Mouse (Mus musculus): Measurements from ENCODE around the gene Pls3. TPM values are rescaled to one million over a fixed set of nuclear protein-coding genes. Genes with fewer than 3 reads are reported as not detected.

The Pls3 gene
- total RNA-seq (2021) (10 to 100 TPM; 63.4 to 69.1 TPM), polyA plus RNA-seq (2012; rRNA removed) (3.0 and 3.4 TPM in 2 replicates)
- long read RNA-seq, transcript Pls3-201 (16 exons, 3,242 nt), result minor isoform, 5 of 63 reads
- long read RNA-seq, transcript Pls3-204 (16 exons, 3,149 nt), result major isoform, 49 of 63 reads
- long read RNA-seq, partial matches to known transcripts, result 5 of 63 reads
- long read RNA-seq, other reads (novel, unspliced or antisense), result 1 of 63 reads

GRCm38 (mm10) chrX:75874332-75875291, at the start of gene Pls3:
Gene Pls3, minus strand, starts transcription at chrX:75875182.
- peak; percentile 91 for DNase-seq

DNA sequence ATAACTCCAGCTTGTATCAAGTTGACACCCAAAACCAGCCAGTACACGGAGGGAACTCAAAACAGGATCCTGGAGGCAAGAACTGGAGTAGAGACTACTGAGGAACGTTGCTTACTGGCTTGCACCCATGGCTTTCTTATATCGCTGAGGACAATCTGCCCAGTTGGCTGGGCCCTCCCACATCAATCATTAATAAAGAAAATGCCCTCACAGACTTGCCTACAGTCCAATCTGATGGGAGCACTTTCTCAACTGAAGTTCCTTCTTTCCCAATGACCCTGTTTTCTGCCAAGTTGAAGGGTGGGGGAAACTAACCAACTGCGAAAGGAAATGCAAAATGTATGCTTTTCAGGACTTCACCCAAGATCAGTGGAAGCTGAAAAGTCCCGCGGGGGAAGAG, 20.7 kb upstream of the Pls3 start:
- no peak for DNase-seq

DNA sequence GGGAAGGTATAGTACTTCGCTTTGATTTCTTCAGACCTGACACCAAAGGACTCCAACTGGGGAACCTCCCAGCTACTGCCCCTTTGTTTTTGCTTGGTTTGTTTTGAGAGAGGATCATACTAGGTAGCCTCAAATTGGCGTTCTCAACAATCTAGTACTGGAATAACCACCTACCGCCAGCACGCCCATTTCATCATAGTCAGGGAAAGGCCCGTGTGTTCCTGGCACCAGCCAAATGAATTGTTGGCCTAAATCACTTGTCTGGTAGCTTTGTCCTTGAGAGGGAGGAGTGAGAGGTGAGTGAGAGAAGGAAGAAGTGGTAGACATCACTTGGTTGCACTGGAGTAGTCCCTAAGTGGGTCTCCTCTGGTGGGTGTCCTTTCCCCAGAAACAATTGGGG, 584 bp upstream of the Pls3 start:
- peak; percentile 15 for DNase-seq

- DNase-seq, result peak; percentile 48
Observed at GRCm38 (mm10) chrX:75873813-75874212, 1.2 kb downstream of the Pls3 start.

DNA sequence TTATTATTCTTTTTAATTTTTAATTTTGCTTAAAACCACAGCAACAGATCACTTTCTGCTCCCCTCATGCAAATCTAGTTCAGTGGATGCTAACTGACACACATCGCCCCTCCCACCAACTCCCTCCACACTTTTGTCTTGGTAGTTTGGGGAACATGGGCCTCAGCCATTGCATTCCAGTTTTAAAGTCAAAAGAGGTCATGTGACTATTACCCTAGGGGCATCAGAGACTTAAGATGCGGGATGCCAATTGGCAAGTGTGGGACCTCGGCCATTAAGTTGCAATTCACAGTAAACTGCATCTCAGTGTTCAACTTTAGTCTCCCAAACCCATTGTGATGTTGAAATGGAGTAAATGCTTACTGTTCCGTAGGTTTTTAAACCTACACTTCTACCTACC, 1.7 kb downstream of the Pls3 start:
- DNase-seq, result no peak

GRCm38 (mm10) chrX:75871855-75872254, 3.1 kb downstream of the Pls3 start:
- no peak for DNase-seq

DNA sequence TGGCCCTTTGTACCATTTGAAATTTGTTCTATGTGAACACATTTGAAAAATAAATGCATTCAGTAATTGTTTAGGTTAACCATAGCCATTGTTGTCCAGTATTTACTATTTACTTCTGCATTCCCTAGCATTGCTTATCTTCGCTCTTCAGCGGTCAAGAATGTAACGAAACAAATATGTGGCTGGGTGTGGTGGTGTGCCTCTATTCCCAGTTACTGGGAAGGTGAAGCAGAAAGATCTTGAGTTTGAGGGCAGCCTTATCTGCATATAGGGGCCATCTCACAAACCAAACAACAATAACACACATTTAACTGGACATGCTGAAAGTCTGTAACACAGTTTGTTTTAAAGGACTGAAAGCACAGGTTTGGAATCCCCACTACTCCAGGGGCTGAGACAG, 13.3 kb downstream of the Pls3 start:
- DNase-seq, result no peak

DNA sequence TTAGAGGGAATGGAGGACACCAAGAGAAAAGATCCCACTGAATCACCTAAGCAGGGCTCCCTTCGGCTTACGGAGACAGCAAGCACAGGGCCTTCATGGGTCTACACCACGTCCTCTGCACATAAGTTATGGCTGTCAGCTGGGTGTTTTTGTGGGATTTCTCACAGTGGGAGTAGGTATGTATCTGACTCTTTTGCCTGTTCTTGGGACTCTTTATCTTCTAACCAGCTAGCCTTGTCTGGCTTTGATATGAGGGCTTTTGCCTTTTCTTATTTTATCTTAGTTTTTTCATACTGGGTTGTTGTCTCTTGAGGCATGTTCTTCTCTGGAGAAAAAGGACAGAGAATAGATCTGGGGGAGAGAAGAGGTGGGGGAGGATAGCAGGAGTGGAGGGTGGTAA, 20.7 kb downstream of the Pls3 start:
- no peak for DNase-seq

DNA sequence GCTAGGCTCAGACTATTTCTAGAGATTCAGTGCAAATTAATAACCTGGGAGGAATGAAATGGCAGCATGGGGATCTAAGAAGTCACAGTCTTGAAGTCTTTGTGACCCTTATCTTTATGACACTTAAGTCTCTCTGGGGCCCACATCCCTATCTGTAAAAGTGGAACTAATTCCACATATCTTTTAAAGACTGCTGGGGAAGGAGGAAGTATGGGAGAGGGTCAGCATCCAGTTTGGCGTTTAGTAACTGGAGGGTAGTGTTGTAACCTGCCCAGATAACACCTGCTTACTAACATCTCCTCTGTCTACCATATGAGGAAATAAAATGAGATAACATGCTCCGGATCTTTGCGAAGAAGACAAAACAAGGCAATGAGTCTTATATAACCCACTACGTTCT, 30.7 kb downstream of the Pls3 start:
- no peak for DNase-seq

DNA sequence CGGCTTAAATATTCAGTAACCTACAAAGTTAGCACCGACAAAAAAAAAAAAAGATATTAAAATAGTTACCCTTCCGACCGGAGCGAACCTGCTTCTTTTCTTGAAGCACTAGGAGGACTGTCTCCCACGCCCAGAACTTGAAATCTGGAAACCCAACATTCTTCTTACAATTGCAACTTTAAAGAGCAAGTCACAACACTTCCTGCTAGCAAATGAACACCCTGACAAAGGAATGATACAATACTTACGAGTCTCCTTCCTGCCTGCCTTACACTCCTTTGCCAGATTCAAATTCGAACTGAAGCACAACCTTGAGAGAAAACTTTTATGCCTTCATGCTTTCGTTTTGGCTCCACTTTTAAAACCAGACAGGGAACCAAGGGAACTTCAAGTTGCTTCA, 32.1 kb downstream of the Pls3 start:
- no peak for DNase-seq

- no peak for DNase-seq
Observed at GRCm38 (mm10) chrX:75842120-75842519, 32.9 kb downstream of the Pls3 start.

- no peak for DNase-seq
Observed at GRCm38 (mm10) chrX:75840263-75840662, 34.7 kb downstream of the Pls3 start.

DNA sequence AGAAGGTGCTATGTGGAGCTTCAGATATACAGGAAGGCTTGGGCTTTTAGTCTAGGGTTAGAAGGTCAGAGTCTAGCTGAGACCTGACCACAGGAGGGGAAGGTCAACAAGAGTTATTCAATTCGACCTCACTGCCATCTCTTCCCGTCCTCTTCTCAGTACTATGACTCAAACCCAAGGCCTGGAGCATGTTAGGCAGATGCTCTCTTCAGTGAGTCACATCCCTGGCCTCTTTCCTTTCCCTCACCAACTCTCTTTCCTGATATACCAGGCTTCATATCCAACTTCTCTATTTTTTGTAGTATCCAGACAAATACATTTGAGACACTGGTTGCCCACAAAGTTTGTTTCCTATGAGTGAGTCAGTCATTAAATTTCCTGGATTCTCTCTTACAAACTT, 40.1 kb downstream of the Pls3 start:
- no peak for DNase-seq

DNA sequence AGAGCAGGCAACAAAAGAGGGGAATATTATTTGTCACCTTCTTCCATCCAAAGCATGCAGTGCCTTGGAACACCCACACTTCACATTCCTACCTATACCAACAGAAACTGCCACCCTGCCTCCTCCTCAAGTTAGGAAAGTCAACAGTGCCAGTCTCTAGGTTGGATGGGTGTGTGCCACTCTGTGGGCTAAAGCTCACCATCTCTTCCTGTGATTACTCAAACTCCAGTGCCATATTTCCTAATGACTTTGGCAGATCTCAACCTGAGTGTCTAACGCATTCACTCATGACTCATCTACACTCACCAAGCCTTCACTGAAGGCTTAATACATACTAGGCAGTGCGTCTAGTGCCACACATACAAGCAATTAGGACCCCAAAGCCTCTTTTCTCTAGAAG, 40.7 kb downstream of the Pls3 start:
- DNase-seq, result peak; percentile 15

DNA sequence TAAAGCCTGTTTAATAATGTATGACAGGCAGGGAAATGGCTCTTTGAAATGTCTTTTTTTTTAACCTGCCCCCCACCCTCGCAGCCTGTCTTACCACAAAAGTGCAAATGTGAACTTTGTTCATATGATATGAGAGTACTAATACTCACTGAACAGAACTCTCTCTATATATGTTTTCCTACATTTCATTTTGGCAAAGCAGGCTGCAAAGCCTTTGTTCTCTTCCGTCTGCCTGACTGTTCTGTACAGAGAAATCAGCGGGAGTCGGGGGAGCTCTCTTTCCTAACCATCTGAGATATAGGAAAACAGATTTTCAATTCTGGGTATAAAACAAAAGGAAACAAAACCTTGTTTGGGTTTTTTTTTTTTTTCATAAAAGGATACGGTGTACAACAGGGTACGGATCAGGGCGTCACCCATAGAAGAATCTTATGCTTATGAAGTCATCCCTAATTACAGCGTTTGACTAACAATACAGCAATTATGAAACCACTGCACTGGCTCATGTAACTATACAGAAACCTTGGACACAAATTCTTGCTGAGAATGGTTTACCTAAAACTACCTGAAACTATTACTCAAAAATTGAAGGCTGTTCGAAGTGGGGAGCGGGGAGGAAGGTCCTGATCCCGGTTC, 41.9 kb downstream of the Pls3 start:
- no peak for DNase-seq

- no peak for DNase-seq
Observed at GRCm38 (mm10) chrX:75829867-75830255, 45.1 kb downstream of the Pls3 start.

- no peak for DNase-seq
Observed at GRCm38 (mm10) chrX:75829240-75829866, 45.6 kb downstream of the Pls3 start.

DNA sequence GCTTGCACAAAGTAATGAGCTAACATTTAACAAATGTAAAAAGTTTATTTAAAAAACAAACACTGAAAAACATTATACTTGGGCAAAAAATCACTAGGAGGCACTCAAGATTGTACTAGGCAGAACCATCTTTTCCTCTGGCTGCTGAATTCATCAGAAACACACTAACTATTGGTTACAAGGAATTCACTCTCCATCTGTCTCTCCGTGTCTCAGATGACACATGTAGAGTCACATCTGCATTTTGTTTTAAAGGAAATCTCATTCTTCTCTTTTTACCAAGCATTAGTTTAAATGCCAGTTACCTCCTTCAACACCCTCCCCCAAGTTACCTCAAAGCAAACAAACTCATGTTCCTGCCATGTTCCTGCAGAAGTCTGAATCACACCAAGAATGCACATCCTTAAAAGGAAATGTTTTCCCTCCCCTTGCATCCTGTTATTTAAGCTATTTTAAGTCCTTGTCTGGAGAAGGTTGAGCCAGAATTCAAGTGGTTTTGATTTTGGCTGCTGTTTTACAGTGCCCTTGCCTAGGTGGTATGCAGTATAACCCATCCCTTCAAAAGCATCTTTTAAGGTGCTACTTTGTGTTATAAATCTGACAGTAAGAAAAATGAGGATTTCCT, 56.2 kb downstream of the Pls3 start:
- no peak for DNase-seq

DNA sequence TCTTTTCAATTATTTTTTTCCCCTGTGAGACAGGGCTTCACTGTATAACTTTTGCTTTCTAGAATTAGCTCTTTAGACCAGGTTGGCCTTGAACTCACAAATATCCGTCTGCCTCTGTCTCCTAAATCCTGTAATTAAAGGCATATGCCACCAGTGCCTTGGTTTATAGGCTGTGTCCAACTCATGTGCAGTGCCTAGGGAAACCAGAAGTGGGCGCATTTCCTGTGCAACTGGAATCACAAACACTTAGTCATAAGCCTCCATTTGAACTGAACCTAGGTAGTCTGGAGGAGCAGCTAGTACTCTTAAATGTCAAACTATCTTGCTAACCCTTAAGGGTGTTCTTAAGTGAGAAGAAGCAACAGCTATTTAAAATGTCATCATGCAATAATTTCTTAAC, 60.0 kb downstream of the Pls3 start:
- no peak for DNase-seq

GRCm38 (mm10) chrX:75814123-75814522, 60.9 kb downstream of the Pls3 start:
- DNase-seq, result no peak

GRCm38 (mm10) chrX:75796583-75796982, 78.4 kb downstream of the Pls3 start:
- no peak for DNase-seq

DNA sequence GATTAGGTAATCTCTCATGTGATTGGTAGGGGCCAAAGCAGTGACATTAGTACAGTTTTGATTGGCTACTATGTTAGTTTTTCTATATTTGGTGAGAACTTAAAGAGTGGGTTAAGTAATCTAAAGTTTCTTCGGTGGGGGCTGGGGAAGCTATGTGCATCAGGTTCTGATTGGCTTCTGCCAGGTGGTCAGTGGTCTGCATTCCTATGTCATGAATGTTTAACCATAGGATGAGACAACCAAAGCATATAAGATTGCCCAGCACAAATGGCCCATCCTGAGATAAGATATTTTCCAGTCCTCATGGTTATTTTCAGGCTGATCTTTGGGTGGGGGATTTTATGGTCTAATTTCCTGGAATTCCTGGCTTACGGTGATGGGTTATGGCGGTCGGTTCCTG, 95.2 kb downstream of the Pls3 start:
- no peak for DNase-seq

All from adrenal gland, adult 2 months (tissue).